33 mouse cellular contexts compared by ENCODE assay signal in genomic region chr11:102936272-102936671, GRCm38 (mm10). TPM values are rescaled to one million over a fixed set of nuclear protein-coding genes. Genes with fewer than 3 reads are reported as not detected.
DNase-seq lines count a peak whose midpoint lies in the region; ATAC-seq lines count a peak whose summit lies in the region.
"Had no signal": no experiment of that assay in that cellular context is flagged by ENCODE, and none has a peak within 500 bp of the region (broad histone marks: within the 10 kb centered on the region; RNA-seq: fewer than 3 reads in every experiment).

No protein-coding gene starts in this region.

- peak; percentile 40 for DNase-seq in neural tube, embryonic 10.5 days (ENCODE audit: extremely low spot score, low spot score)
- DNase-seq in embryonic facial prominence, embryonic 10.5 days (ENCODE audit: low spot score) = peak; percentile 33
- DNase-seq in adrenal gland, adult 8-10 months = no peak
- DNase-seq: B cell, adult 2 months; cerebellum, adult 11-12 months; cerebellum, postnatal 14 days; gastrocnemius, postnatal 14 days; heart, adult 18-20 months; kidney, postnatal 36 days; layer of hippocampus, adult 9-11 months; right cerebral cortex, postnatal 4 days; thymus, adult 2 months had no signal

- H3K27ac ChIP-seq in hindbrain, embryonic 13.5 days = no peak overlapping the region; the same call in 1 of the 2 replicates
- no peak overlapping the region for H3K27ac ChIP-seq in hindbrain, embryonic 16.5 days (ENCODE audit: low read depth, low read length)
- H3K27ac ChIP-seq in neural tube, embryonic 15.5 days (replicated peaks) = no peak overlapping the region
- H3K27ac ChIP-seq in embryonic facial prominence, embryonic 10.5 days (replicated peaks) = peak overlapping the region; percentile 58
- no peak overlapping the region for H3K27ac ChIP-seq in limb, embryonic 12.5 days
- H3K27ac ChIP-seq: forebrain, embryonic 15.5 days; hindbrain, embryonic 15.5 days; intestine, embryonic 15.5 days; left cerebral cortex, adult 2 months; macrophage; midbrain, embryonic 15.5 days; neural tube, embryonic 13.5 days; stomach, embryonic 15.5 days had no signal

- peaks cover 60% of the 10 kb centered on the region for H3K27me3 ChIP-seq in hindbrain, embryonic 13.5 days
- H3K27me3 ChIP-seq in hindbrain, embryonic 16.5 days (replicated peaks; ENCODE audit: control insufficient read depth, insufficient read depth, low read length) = no peaks in the 10 kb centered on the region
- H3K27me3 ChIP-seq in neural tube, embryonic 15.5 days (replicated peaks) = peaks cover 34% of the 10 kb centered on the region
- peaks cover 78% of the 10 kb centered on the region for H3K27me3 ChIP-seq in embryonic facial prominence, embryonic 10.5 days (replicated peaks; ENCODE audit: low read depth, poor library complexity, severe bottlenecking)
- peaks cover 41% of the 10 kb centered on the region for H3K27me3 ChIP-seq in limb, embryonic 12.5 days
- H3K27me3 ChIP-seq: forebrain, embryonic 15.5 days; midbrain, embryonic 15.5 days; Patski; stomach, embryonic 15.5 days had no signal

- 32% methylated on average over 4 of the region's 4 CpGs for WGBS in hindbrain, embryonic 13.5 days
- WGBS in hindbrain, embryonic 16.5 days = 27% methylated on average over 4 of the region's 4 CpGs
- WGBS in neural tube, embryonic 15.5 days = 39% methylated on average over 4 of the region's 4 CpGs
- WGBS in embryonic facial prominence, embryonic 10.5 days = 39% methylated on average over 4 of the region's 4 CpGs
- WGBS in limb, embryonic 12.5 days = 10% methylated on average over 4 of the region's 4 CpGs

- H3K9me3 ChIP-seq in hindbrain, embryonic 13.5 days = no peaks in the 10 kb centered on the region
- no peaks in the 10 kb centered on the region for H3K9me3 ChIP-seq in hindbrain, embryonic 16.5 days (ENCODE audit: control insufficient read depth, low read length)
- no peaks in the 10 kb centered on the region for H3K9me3 ChIP-seq in neural tube, embryonic 15.5 days (replicated peaks)
- H3K9me3 ChIP-seq in embryonic facial prominence, embryonic 10.5 days = no peaks in the 10 kb centered on the region
- no peaks in the 10 kb centered on the region for H3K9me3 ChIP-seq in limb, embryonic 12.5 days
- H3K9me3 ChIP-seq: forebrain, embryonic 15.5 days; G1E; hindbrain, embryonic 15.5 days; intestine, embryonic 15.5 days; midbrain, embryonic 15.5 days; neural tube, embryonic 13.5 days; stomach, embryonic 15.5 days had no signal

- H3K9ac ChIP-seq in hindbrain, embryonic 13.5 days = peak overlapping the region; percentile 35; the same call in 1 of the 2 replicates
- no peak overlapping the region for H3K9ac ChIP-seq in hindbrain, embryonic 16.5 days (ENCODE audit: low read depth, low read length)
- no peak overlapping the region for H3K9ac ChIP-seq in neural tube, embryonic 15.5 days (replicated peaks)
- peak overlapping the region; percentile 31; the same call in 1 of the 2 replicates for H3K9ac ChIP-seq in limb, embryonic 12.5 days (replicated peaks)
- H3K9ac ChIP-seq: forebrain, embryonic 15.5 days; hindbrain, embryonic 15.5 days; intestine, embryonic 15.5 days; midbrain, embryonic 15.5 days; neural tube, embryonic 13.5 days; stomach, embryonic 15.5 days had no signal

- peaks cover 46% of the 10 kb centered on the region for H3K4me1 ChIP-seq in hindbrain, embryonic 13.5 days (replicated peaks)
- peaks cover 10% of the 10 kb centered on the region for H3K4me1 ChIP-seq in hindbrain, embryonic 16.5 days (ENCODE audit: control insufficient read depth, insufficient read depth, low read depth, low read length)
- peaks cover 22% of the 10 kb centered on the region for H3K4me1 ChIP-seq in neural tube, embryonic 15.5 days
- H3K4me1 ChIP-seq in embryonic facial prominence, embryonic 10.5 days = peaks cover 36% of the 10 kb centered on the region
- H3K4me1 ChIP-seq in limb, embryonic 12.5 days (replicated peaks) = peaks cover 40% of the 10 kb centered on the region

- no peak overlapping the region for H3K4me3 ChIP-seq in hindbrain, embryonic 13.5 days
- no peak overlapping the region for H3K4me3 ChIP-seq in hindbrain, embryonic 16.5 days (ENCODE audit: low read length)
- H3K4me3 ChIP-seq in neural tube, embryonic 15.5 days (replicated peaks) = no peak overlapping the region
- no peak overlapping the region for H3K4me3 ChIP-seq in embryonic facial prominence, embryonic 10.5 days
- H3K4me3 ChIP-seq in limb, embryonic 12.5 days (replicated peaks) = no peak overlapping the region
- H3K4me3 ChIP-seq: erythroblast, embryonic 14.5 days; forebrain, embryonic 15.5 days; hindbrain, embryonic 15.5 days; intestine, embryonic 15.5 days; left cerebral cortex, adult 2 months; midbrain, embryonic 15.5 days; neural tube, embryonic 13.5 days; stomach, embryonic 15.5 days had no signal

- ATAC-seq in hindbrain, embryonic 13.5 days (ENCODE audit: low FRiP score) = no peak
- ATAC-seq in hindbrain, embryonic 16.5 days = no peak
- ATAC-seq in neural tube, embryonic 15.5 days (ENCODE audit: low FRiP score) = no peak
- no peak for ATAC-seq in limb, embryonic 12.5 days (ENCODE audit: insufficient number of reproducible peaks, insufficient read depth, low FRiP score, low TSS enrichment, low read depth)
- ATAC-seq: forebrain, embryonic 15.5 days; intestine, embryonic 15.5 days; midbrain, embryonic 15.5 days; Patski had no signal

- H3K4me2 ChIP-seq in hindbrain, embryonic 13.5 days = no peak overlapping the region
- H3K4me2 ChIP-seq in hindbrain, embryonic 16.5 days (ENCODE audit: low read length) = no peak overlapping the region
- no peak overlapping the region for H3K4me2 ChIP-seq in neural tube, embryonic 15.5 days
- H3K4me2 ChIP-seq in limb, embryonic 12.5 days = no peak overlapping the region
- H3K4me2 ChIP-seq: forebrain, embryonic 15.5 days; hindbrain, embryonic 15.5 days; intestine, embryonic 15.5 days; midbrain, embryonic 15.5 days; neural tube, embryonic 13.5 days; stomach, embryonic 15.5 days had no signal

- no peaks in the 10 kb centered on the region for H3K36me3 ChIP-seq in hindbrain, embryonic 13.5 days
- H3K36me3 ChIP-seq in hindbrain, embryonic 16.5 days (ENCODE audit: control insufficient read depth, insufficient read depth, low read length) = no peaks in the 10 kb centered on the region
- H3K36me3 ChIP-seq in neural tube, embryonic 15.5 days = no peaks in the 10 kb centered on the region
- no peaks in the 10 kb centered on the region for H3K36me3 ChIP-seq in embryonic facial prominence, embryonic 10.5 days (replicated peaks)
- no peaks in the 10 kb centered on the region for H3K36me3 ChIP-seq in limb, embryonic 12.5 days
- H3K36me3 ChIP-seq: forebrain, embryonic 15.5 days; G1E; hindbrain, embryonic 15.5 days; intestine, embryonic 15.5 days; midbrain, embryonic 15.5 days; neural tube, embryonic 13.5 days; stomach, embryonic 15.5 days had no signal

RNA-seq across cellular contexts. Expression of gene C1ql1, which starts 10.2 kb away (rescaled TPM):
- polyA plus RNA-seq in hindbrain, embryonic 13.5 days (2015; fragmentation: Nextera tagmentation; extraction: Ambion mirVana) = 5.2 and 5.7 TPM in 2 replicates
- 9.0 and 9.9 TPM in 2 replicates for polyA plus RNA-seq in hindbrain, embryonic 16.5 days (2015; fragmentation: Nextera tagmentation; extraction: Ambion mirVana)
- polyA plus RNA-seq in neural tube, embryonic 15.5 days (2015; fragmentation: Nextera tagmentation; extraction: Ambion mirVana) = 4.4 TPM in 2 replicates
- 1.5 and 2.7 TPM in 2 replicates for polyA plus RNA-seq in embryonic facial prominence, embryonic 10.5 days (2016; fragmentation: Nextera tagmentation; extraction: Ambion mirVana)
- polyA plus RNA-seq in limb, embryonic 12.5 days (2016; fragmentation: Nextera tagmentation; extraction: Ambion mirVana) = 1.3 and 1.6 TPM in 2 replicates
- total RNA-seq in adrenal gland, adult 8-10 months (2022) = 10 to 100 TPM; 62.1 to 91.9 (median 72.9) TPM
- total RNA-seq: CH12.LX; G1E; heart, adult 18-20 months; heart, postnatal 25 days; liver, adult 2 months had no signal
- polyA plus RNA-seq: erythroblast, embryonic 14.5 days; G1E; liver, adult 2 months; macrophage had no signal

RNA-seq across cellular contexts. Expression of gene Kif18b, which starts 11.3 kb away (rescaled TPM):
- 2.4 and 2.6 TPM in 2 replicates for polyA plus RNA-seq in hindbrain, embryonic 13.5 days (2015; fragmentation: Nextera tagmentation; extraction: Ambion mirVana)
- polyA plus RNA-seq in hindbrain, embryonic 16.5 days (2015; fragmentation: Nextera tagmentation; extraction: Ambion mirVana) = 2.0 and 2.3 TPM in 2 replicates
- 1.9 and 3.9 TPM in 2 replicates for polyA plus RNA-seq in neural tube, embryonic 15.5 days (2015; fragmentation: Nextera tagmentation; extraction: Ambion mirVana)
- polyA plus RNA-seq in embryonic facial prominence, embryonic 10.5 days (2016; fragmentation: Nextera tagmentation; extraction: Ambion mirVana) = 12.1 and 13.0 TPM in 2 replicates
- polyA plus RNA-seq in limb, embryonic 12.5 days (2016; fragmentation: Nextera tagmentation; extraction: Ambion mirVana) = 10.3 and 13.1 TPM in 2 replicates
- total RNA-seq in adrenal gland, adult 8-10 months (2022) = 1 to 10 TPM in 1 of 4 experiments, under 1 TPM in 3; 0.74 to 1.5 (median 0.91) TPM
- total RNA-seq: left cerebral cortex, adult 2 months had no signal

RNA-seq across cellular contexts. Expression of gene Gfap, which starts 35.6 kb away (rescaled TPM):
- polyA plus RNA-seq in hindbrain, embryonic 13.5 days (2015; fragmentation: Nextera tagmentation; extraction: Ambion mirVana) = 0.12 and 0.18 TPM in 2 replicates
- polyA plus RNA-seq in hindbrain, embryonic 16.5 days (2015; fragmentation: Nextera tagmentation; extraction: Ambion mirVana) = 4.8 and 15.5 TPM in 2 replicates
- 2.4 and 4.2 TPM in 2 replicates for polyA plus RNA-seq in neural tube, embryonic 15.5 days (2015; fragmentation: Nextera tagmentation; extraction: Ambion mirVana)
- polyA plus RNA-seq in embryonic facial prominence, embryonic 10.5 days (2016; fragmentation: Nextera tagmentation; extraction: Ambion mirVana) = 0.14 and 0.16 TPM in 2 replicates
- 0.25 and 0.41 TPM in 2 replicates for polyA plus RNA-seq in limb, embryonic 12.5 days (2016; fragmentation: Nextera tagmentation; extraction: Ambion mirVana)
- 1 to 10 TPM; 1.0 to 1.8 (median 1.8) TPM for total RNA-seq in adrenal gland, adult 8-10 months (2022)
- total RNA-seq: CH12.LX, G1E had no signal
- polyA plus RNA-seq: G1E, macrophage had no signal

RNA-seq across cellular contexts. Expression of gene Fam187a, which starts 51.3 kb away (rescaled TPM):
- polyA plus RNA-seq in hindbrain, embryonic 13.5 days (2015; fragmentation: Nextera tagmentation; extraction: Ambion mirVana) = not detected in 2 replicates
- not detected in 2 replicates for polyA plus RNA-seq in hindbrain, embryonic 16.5 days (2015; fragmentation: Nextera tagmentation; extraction: Ambion mirVana)
- polyA plus RNA-seq in neural tube, embryonic 15.5 days (2015; fragmentation: Nextera tagmentation; extraction: Ambion mirVana) = not detected in 2 replicates
- polyA plus RNA-seq in embryonic facial prominence, embryonic 10.5 days (2016; fragmentation: Nextera tagmentation; extraction: Ambion mirVana) = not detected in 2 replicates
- not detected in 2 replicates for polyA plus RNA-seq in limb, embryonic 12.5 days (2016; fragmentation: Nextera tagmentation; extraction: Ambion mirVana)
- total RNA-seq in adrenal gland, adult 8-10 months (2022) = under 1 TPM in 2 of 4 experiments, not detected in 2; 0.19 to 0.22 TPM
- total RNA-seq: adrenal gland, adult 18-20 months; CH12.LX; gastrocnemius, postnatal 14 days; heart, adult 18-20 months; heart, postnatal 25 days; left cerebral cortex, adult 2 months; liver, adult 2 months had no signal
- polyA plus RNA-seq: erythroblast, embryonic 14.5 days; forebrain, embryonic 15.5 days; G1E; heart, embryonic 14.5 days; hindbrain, embryonic 15.5 days; intestine, embryonic 15.5 days; liver, adult 2 months; liver, embryonic 16.5 days; macrophage; midbrain, embryonic 15.5 days; neural tube, embryonic 13.5 days; stomach, embryonic 15.5 days; thymus, adult 2 months had no signal

RNA-seq across cellular contexts. Expression of gene Ccdc103, which starts 55.3 kb away (rescaled TPM):
- polyA plus RNA-seq in hindbrain, embryonic 13.5 days (2015; fragmentation: Nextera tagmentation; extraction: Ambion mirVana) = 2.0 TPM in 2 replicates
- 2.2 and 2.5 TPM in 2 replicates for polyA plus RNA-seq in hindbrain, embryonic 16.5 days (2015; fragmentation: Nextera tagmentation; extraction: Ambion mirVana)
- 1.5 and 1.7 TPM in 2 replicates for polyA plus RNA-seq in neural tube, embryonic 15.5 days (2015; fragmentation: Nextera tagmentation; extraction: Ambion mirVana)
- 1.4 and 1.8 TPM in 2 replicates for polyA plus RNA-seq in embryonic facial prominence, embryonic 10.5 days (2016; fragmentation: Nextera tagmentation; extraction: Ambion mirVana)
- 0.99 and 1.1 TPM in 2 replicates for polyA plus RNA-seq in limb, embryonic 12.5 days (2016; fragmentation: Nextera tagmentation; extraction: Ambion mirVana)
- total RNA-seq in adrenal gland, adult 8-10 months (2022) = 1 to 10 TPM in 1 of 4 experiments, under 1 TPM in 3; 0.59 to 1.5 (median 0.70) TPM
- total RNA-seq: gastrocnemius, postnatal 14 days; heart, adult 18-20 months; heart, postnatal 25 days had no signal
- polyA plus RNA-seq: macrophage; thymus, adult 2 months had no signal

Comparison
In these comparisons a context has a peak if more than half of its experiments do, and no peak if none do; other contexts are left out.
1. H3K9ac ChIP-seq: peak in hindbrain, embryonic 13.5 days (single experiment) and limb, embryonic 12.5 days (single experiment); none in hindbrain, embryonic 16.5 days (single experiment) and neural tube, embryonic 15.5 days (single experiment).